8 mouse cellular contexts compared by ENCODE assay signal in the genomic region with DNA sequence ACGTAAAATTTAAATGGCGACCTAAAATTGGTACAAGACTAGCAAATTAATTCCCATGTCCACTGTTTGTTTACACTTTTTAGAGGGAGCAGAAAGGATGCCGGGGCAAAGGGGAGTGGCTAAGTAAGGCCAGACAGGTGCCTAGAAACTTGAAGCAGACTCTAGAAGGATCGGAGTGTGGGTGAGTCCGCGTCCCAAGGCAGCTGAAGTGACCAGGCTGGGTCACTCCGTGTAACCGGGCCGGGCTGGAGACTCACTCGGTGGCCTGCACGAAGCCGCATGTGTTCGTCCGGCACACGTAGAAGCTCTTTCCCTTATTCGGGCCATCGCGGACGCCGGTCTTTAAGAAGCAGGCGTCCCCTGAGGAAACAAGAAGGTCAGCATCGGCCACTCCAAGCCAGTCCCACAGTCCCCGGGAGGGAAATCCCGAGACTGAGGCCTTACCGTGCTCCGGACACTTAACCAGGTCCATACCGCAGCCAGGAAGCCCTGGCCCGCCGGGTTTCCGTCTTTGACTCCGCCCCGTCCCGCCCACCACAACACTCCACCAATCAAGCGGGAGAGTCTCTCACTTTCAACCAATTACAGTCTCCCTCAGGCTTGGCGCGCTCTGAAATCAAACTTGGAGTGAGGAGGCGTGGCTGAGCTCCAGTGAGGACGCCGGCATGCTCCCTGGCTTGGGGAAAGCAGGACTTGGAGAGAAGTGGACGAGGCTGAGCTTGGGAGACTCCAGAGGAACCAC. TPM values are rescaled to one million over a fixed set of nuclear protein-coding genes. Genes with fewer than 3 reads are reported as not detected.
DNase-seq lines count a peak whose midpoint lies in the region; ATAC-seq lines count a peak whose summit lies in the region.

Ttf2 (minus strand) TSS at position 488 of the 742 bp plus-strand sequence.

- H3K27ac ChIP-seq in forebrain, embryonic 14.5 days (ENCODE audit: low read depth, low read length) = no peak within 1 kb of the TSS
- H3K27ac ChIP-seq in neural tube, embryonic 15.5 days (replicated peaks) = no peak within 1 kb of the TSS

- under 1% methylated on average over 40 of the region's 40 CpGs for WGBS in forebrain, embryonic 14.5 days
- under 1% methylated on average over 40 of the region's 40 CpGs for WGBS in neural tube, embryonic 15.5 days

- peak within 1 kb of the TSS; percentile 49 for H3K4me3 ChIP-seq in forebrain, embryonic 14.5 days (ENCODE audit: low read depth, low read length)
- peak within 1 kb of the TSS; percentile 68 for H3K4me3 ChIP-seq in neural tube, embryonic 15.5 days (replicated peaks)

- peak; percentile 99 for ATAC-seq in forebrain, embryonic 14.5 days
- peak; percentile 98 for ATAC-seq in neural tube, embryonic 15.5 days (ENCODE audit: low FRiP score)

- intact Hi-C loops in heart, postnatal 14 days (cut with DNase I) = loop anchor here (10.0 kb wide), 1 partner anchor 845 kb away; no protein-coding TSS in a partner anchor

- no peaks in the 10 kb centered on the region for H3K4me1 ChIP-seq in forebrain, embryonic 14.5 days (ENCODE audit: control insufficient read depth, insufficient read depth, low read length)
- H3K4me1 ChIP-seq in neural tube, embryonic 15.5 days = peaks cover 11% of the 10 kb centered on the region

- H3K9me3 ChIP-seq in forebrain, embryonic 14.5 days (replicated peaks; ENCODE audit: control insufficient read depth, low read length) = no peaks in the 10 kb centered on the region
- H3K9me3 ChIP-seq in neural tube, embryonic 15.5 days (replicated peaks) = no peaks in the 10 kb centered on the region

- peak within 1 kb of the TSS; percentile 66 for H3K4me2 ChIP-seq in forebrain, embryonic 14.5 days (ENCODE audit: low read length)
- peak within 1 kb of the TSS; percentile 94 for H3K4me2 ChIP-seq in neural tube, embryonic 15.5 days

- H3K36me3 ChIP-seq in forebrain, embryonic 14.5 days (ENCODE audit: control insufficient read depth, insufficient read depth, low read length) = no peaks in the 10 kb centered on the region
- no peaks in the 10 kb centered on the region for H3K36me3 ChIP-seq in neural tube, embryonic 15.5 days

- H3K27me3 ChIP-seq in forebrain, embryonic 14.5 days (replicated peaks; ENCODE audit: control insufficient read depth, insufficient read depth, low read length) = no peaks in the 10 kb centered on the region
- no peaks in the 10 kb centered on the region for H3K27me3 ChIP-seq in neural tube, embryonic 15.5 days (replicated peaks)

- peak; percentile 94 for DNase-seq in ES-CJ7 (ENCODE audit: low read depth, low spot score)
- DNase-seq in cerebellum, adult 11 months = peak; percentile 84
- DNase-seq in forebrain, embryonic 14.5 days (ENCODE audit: low spot score) = peak; percentile 96
- peak; percentile 92 to 95 for DNase-seq in heart, postnatal 14 days
- DNase-seq in layer of hippocampus, adult 11-12 months (ENCODE audit: low spot score) = peak; percentile 89
- DNase-seq in lung, adult 18-20 months = peak; percentile 94 to 95
- DNase-seq in testis, postnatal 14 days (ENCODE audit: low spot score) = peak; percentile 95

- peak within 1 kb of the TSS; percentile 57 for H3K9ac ChIP-seq in forebrain, embryonic 14.5 days (ENCODE audit: low read length)
- peak within 1 kb of the TSS; percentile 66 for H3K9ac ChIP-seq in neural tube, embryonic 15.5 days (replicated peaks)

RNA-seq across cellular contexts. Expression of gene Ttf2, which starts in this region (rescaled TPM):
- 7.7 and 8.6 TPM in 2 replicates for polyA plus RNA-seq in forebrain, embryonic 14.5 days (2014; fragmentation: Nextera tagmentation; extraction: Ambion mirVana)
- total RNA-seq in heart, postnatal 14 days (2021) = 1 to 10 TPM; 3.4 to 3.9 TPM
- 3.0 and 6.7 TPM in 2 replicates for polyA plus RNA-seq in neural tube, embryonic 15.5 days (2015; fragmentation: Nextera tagmentation; extraction: Ambion mirVana)
